Mouse (Mus musculus): Measurements from ENCODE around the gene Gimap9. TPM values are rescaled to one million over a fixed set of nuclear protein-coding genes. Genes with fewer than 3 reads are reported as not detected.

The Gimap9 gene
- polyA plus RNA-seq (2016; fragmentation: Nextera tagmentation; extraction: Ambion mirVana), result 2.0 and 2.6 TPM in 2 replicates

DNA sequence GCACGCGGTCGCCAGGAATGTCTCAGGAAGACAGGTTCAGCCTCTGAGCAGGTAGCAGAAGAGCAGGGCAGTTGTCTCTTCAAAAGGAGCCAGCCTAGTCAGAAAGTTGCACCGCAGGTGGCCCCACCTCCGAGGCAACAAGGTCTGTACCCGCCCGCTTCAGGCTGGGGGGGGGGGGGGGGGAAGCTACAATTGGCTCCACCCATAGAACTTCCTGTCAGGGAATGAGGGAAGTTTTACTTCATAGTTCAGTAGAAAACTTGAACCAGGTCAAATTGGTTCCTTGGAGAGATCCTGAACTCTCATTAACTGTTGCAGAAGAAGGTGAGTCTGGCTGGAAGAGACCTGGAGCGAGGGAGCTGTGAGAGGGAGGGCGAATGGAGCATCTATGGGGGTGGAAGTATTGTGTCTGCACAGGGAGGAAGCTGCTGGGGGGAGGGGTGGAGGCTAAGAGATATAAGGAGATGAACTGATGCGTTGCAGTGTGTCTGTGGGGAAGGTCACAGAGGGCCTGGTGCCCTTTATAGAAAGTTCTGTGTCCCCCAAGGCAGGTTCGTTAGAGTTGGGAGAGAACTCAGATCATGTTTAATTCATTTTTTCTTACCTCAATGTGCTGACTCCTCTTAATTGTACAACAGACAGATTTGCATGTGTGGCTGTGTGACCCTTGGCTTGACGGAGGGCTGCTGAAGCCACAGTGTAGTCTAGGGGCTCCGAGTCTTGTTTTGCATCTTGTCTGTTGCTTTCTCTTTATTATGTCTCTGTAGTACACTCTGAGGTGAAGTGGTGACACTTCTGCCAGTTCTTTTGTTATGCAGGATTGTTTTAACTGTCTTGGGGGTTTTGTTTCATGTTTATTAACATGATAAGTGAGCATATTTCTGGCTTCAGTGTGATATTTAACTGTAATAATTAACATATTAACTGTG, at the start of gene Gimap9:
Gimap9 (plus strand) TSS at position 199 of the 929 bp plus-strand sequence.
- Histone ChIP-seq H3K9me3 (no peaks in the 10 kb centered on the region), H3K36me3 (replicated peaks) (no peaks in the 10 kb centered on the region), H3K4me3 (replicated peaks) (no peak within 1 kb of the TSS), H3K4me2 (peak within 1 kb of the TSS; percentile 25), H3K27ac (no peak within 1 kb of the TSS), H3K27me3 (no peaks in the 10 kb centered on the region), H3K9ac (no peak within 1 kb of the TSS), H3K4me1 (peaks cover 8% of the 10 kb centered on the region)
- 22% methylated on average over 12 of the region's 13 CpGs for WGBS
- ATAC-seq (ENCODE audit: low FRiP score), result no peak

DNA sequence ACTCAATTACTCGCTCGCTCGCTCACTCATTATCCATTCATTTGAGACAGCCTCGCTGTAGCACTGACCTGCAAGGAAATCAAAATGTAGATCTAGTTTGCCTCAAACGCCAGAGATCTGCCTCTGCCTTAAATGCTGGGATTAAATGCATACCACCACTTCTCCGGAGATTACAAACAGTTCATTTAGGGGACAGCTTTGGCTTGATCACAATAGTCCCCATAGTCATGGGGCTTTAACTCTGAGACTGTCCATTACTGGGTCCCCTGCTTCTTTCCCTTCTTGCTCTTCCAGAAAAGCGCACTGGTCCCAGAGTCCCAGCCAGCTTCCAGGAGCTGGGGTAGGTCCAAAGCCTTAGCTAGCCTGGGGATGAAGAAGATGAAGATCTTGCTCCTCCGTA, 49.5 kb upstream of the Gimap9 start, which contains the start of gene AI854703:
AI854703 (plus strand) TSS at position 301 of the 400 bp plus-strand sequence.
- Histone ChIP-seq H3K27ac (no peak within 1 kb of the TSS), H3K4me3 (replicated peaks) (peak within 1 kb of the TSS; percentile 44), H3K27me3 (peaks cover 56% of the 10 kb centered on the region), H3K9me3 (no peaks in the 10 kb centered on the region), H3K9ac (peak within 1 kb of the TSS; percentile 48), H3K36me3 (replicated peaks) (no peaks in the 10 kb centered on the region), H3K4me2 (peak within 1 kb of the TSS; percentile 66), H3K4me1 (peaks cover 23% of the 10 kb centered on the region)
- ATAC-seq (ENCODE audit: low FRiP score), result no peak
- WGBS, result 16% methylated on average over 8 of the region's 8 CpGs

GRCm38 (mm10) chr6:48626984-48627383, 48.9 kb upstream of the Gimap9 start:
- peak overlapping the region; percentile 44 for H3K4me3 ChIP-seq (replicated peaks)
- ATAC-seq (ENCODE audit: low FRiP score), result 0 out of 2 replicates have a peak, but pooled peaks have one; percentile 2
- peak overlapping the region; percentile 48 for H3K9ac ChIP-seq
- no peaks in the 10 kb centered on the region for H3K9me3 ChIP-seq
- peaks cover 23% of the 10 kb centered on the region for H3K4me1 ChIP-seq
- H3K36me3 ChIP-seq (replicated peaks), result no peaks in the 10 kb centered on the region
- H3K27me3 ChIP-seq, result peaks cover 61% of the 10 kb centered on the region
- under 1% methylated on average over 32 of the region's 32 CpGs for WGBS
- H3K27ac ChIP-seq, result no peak overlapping the region
- peak overlapping the region; percentile 66 for H3K4me2 ChIP-seq

DNA sequence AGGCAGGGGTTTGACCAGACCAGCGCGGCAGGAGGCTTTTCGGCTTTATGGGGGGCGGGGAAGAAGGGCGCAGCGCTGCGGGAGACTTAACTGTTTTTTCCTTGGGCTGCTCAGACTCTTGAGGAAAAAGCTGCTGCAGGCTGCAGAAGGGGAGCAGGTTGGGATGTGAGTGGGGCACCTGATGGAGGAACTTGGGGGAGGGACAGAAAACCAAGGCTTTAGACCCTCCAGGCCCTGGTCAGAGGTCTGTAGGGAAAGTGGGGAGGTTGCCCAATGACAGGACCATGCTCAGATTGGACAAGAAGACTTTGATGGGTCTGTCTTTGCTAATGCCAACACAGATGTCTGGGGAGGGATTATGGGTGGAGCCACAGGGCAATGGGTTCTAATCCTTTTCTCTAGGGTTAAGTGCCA, 48.4 kb upstream of the Gimap9 start:
- no peaks in the 10 kb centered on the region for H3K36me3 ChIP-seq (replicated peaks)
- WGBS, result under 1% methylated on average over 7 of the region's 7 CpGs
- peak overlapping the region; percentile 66 for H3K4me2 ChIP-seq
- H3K27me3 ChIP-seq, result peaks cover 62% of the 10 kb centered on the region
- no peak for ATAC-seq (ENCODE audit: low FRiP score)
- H3K27ac ChIP-seq, result no peak overlapping the region
- no peaks in the 10 kb centered on the region for H3K9me3 ChIP-seq
- peaks cover 23% of the 10 kb centered on the region for H3K4me1 ChIP-seq
- H3K4me3 ChIP-seq (replicated peaks), result peak overlapping the region; percentile 44
- peak overlapping the region; percentile 48 for H3K9ac ChIP-seq

GRCm38 (mm10) chr6:48628377-48628776, 47.6 kb upstream of the Gimap9 start:
- WGBS, result 90% methylated on average over 3 of the region's 3 CpGs
- Histone ChIP-seq H3K27ac (no peak overlapping the region), H3K9ac (no peak overlapping the region), H3K4me3 (replicated peaks) (no peak overlapping the region), H3K27me3 (peaks cover 62% of the 10 kb centered on the region), H3K4me2 (no peak overlapping the region), H3K9me3 (no peaks in the 10 kb centered on the region), H3K36me3 (replicated peaks) (no peaks in the 10 kb centered on the region), H3K4me1 (peaks cover 23% of the 10 kb centered on the region)
- no peak for ATAC-seq (ENCODE audit: low FRiP score)

GRCm38 (mm10) chr6:48628808-48629660, 46.9 kb upstream of the Gimap9 start:
- H3K4me3 ChIP-seq (replicated peaks), result peak overlapping the region; percentile 44
- ATAC-seq (ENCODE audit: low FRiP score), result peak; percentile 45
- no peaks in the 10 kb centered on the region for H3K9me3 ChIP-seq
- H3K27me3 ChIP-seq, result peaks cover 62% of the 10 kb centered on the region
- H3K4me1 ChIP-seq, result peaks cover 23% of the 10 kb centered on the region
- no peak overlapping the region for H3K27ac ChIP-seq
- 6% methylated on average over 54 of the region's 54 CpGs for WGBS
- peak overlapping the region; percentile 49 for H3K9ac ChIP-seq
- H3K4me2 ChIP-seq, result peak overlapping the region; percentile 77
- H3K36me3 ChIP-seq (replicated peaks), result no peaks in the 10 kb centered on the region

- H3K36me3 ChIP-seq (replicated peaks), result no peaks in the 10 kb centered on the region
- peaks cover 62% of the 10 kb centered on the region for H3K27me3 ChIP-seq
- peak overlapping the region; percentile 77 for H3K4me2 ChIP-seq
- no peaks in the 10 kb centered on the region for H3K9me3 ChIP-seq
- H3K27ac ChIP-seq, result no peak overlapping the region
- 21% methylated on average over 13 of the region's 13 CpGs for WGBS
- H3K4me3 ChIP-seq (replicated peaks), result peak overlapping the region; percentile 44
- peaks cover 23% of the 10 kb centered on the region for H3K4me1 ChIP-seq
- peak overlapping the region; percentile 49 for H3K9ac ChIP-seq
- peak; percentile 28 for ATAC-seq (ENCODE audit: low FRiP score)
Observed at GRCm38 (mm10) chr6:48629661-48630034, 46.3 kb upstream of the Gimap9 start.

DNA sequence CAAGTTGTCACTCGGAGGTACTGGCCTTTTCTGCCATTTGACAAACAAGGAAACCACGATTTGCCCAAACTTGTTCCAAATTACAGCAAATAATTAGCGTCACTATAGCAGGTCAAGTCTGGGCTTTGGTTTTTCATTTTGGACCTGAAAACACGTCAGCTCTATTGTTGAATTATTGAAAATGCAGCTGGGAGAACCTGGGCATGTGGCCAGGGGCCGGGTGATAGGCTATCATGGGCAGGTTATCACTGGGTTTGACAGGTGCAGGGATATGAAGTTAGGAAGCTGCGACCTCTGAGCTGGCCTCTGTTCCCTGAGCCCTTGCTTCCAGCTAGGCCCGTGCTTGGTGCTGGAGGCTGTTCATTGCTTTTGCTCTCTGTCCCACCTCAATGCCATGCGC, 45.1 kb upstream of the Gimap9 start:
- H3K27ac ChIP-seq, result no peak overlapping the region
- H3K36me3 ChIP-seq (replicated peaks), result no peaks in the 10 kb centered on the region
- H3K27me3 ChIP-seq, result peaks cover 53% of the 10 kb centered on the region
- no peak overlapping the region for H3K4me3 ChIP-seq (replicated peaks)
- no peak overlapping the region for H3K4me2 ChIP-seq
- 89% methylated on average over 8 of the region's 8 CpGs for WGBS
- H3K4me1 ChIP-seq, result peaks cover 23% of the 10 kb centered on the region
- H3K9ac ChIP-seq, result no peak overlapping the region
- no peak for ATAC-seq (ENCODE audit: low FRiP score)
- no peaks in the 10 kb centered on the region for H3K9me3 ChIP-seq

DNA sequence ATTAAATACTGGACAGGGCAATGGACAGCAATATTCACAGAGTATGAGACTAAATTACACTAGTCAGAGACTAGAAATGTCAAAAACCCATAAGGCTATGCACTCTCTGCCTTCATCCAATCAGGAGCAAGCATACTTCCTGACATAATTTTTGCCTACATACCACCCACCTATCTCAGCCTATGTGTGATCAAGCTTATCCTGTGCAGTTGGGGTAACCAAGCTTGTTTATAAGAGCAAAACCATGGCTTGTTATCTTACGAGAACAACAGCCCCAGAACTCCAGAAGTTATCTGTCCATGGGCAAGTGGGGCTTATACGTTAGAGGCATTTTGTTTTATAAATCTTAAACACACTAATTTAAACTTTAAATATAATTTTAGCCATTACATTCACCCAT, 40.8 kb upstream of the Gimap9 start:
- Histone ChIP-seq H3K4me3 (replicated peaks) (no peak overlapping the region), H3K27me3 (peaks cover 12% of the 10 kb centered on the region), H3K36me3 (replicated peaks) (no peaks in the 10 kb centered on the region), H3K4me1 (no peaks in the 10 kb centered on the region), H3K9ac (no peak overlapping the region), H3K9me3 (no peaks in the 10 kb centered on the region), H3K27ac (no peak overlapping the region), H3K4me2 (no peak overlapping the region)
- 86% methylated on average over 2 of the region's 2 CpGs for WGBS
- ATAC-seq (ENCODE audit: low FRiP score), result no peak

GRCm38 (mm10) chr6:48636515-48636914, 39.4 kb upstream of the Gimap9 start:
- Histone ChIP-seq H3K9ac (no peak overlapping the region), H3K9me3 (no peaks in the 10 kb centered on the region), H3K27ac (no peak overlapping the region), H3K4me1 (no peaks in the 10 kb centered on the region), H3K4me3 (replicated peaks) (no peak overlapping the region), H3K4me2 (no peak overlapping the region), H3K27me3 (0 out of 2 replicates have a peak, but pooled peaks cover 5% of the 10 kb centered on the region), H3K36me3 (replicated peaks) (no peaks in the 10 kb centered on the region)
- WGBS, result 52% methylated on average over 6 of the region's 6 CpGs
- ATAC-seq (ENCODE audit: low FRiP score), result no peak

- no peaks in the 10 kb centered on the region for H3K36me3 ChIP-seq (replicated peaks)
- H3K4me1 ChIP-seq, result no peaks in the 10 kb centered on the region
- H3K27me3 ChIP-seq, result no peaks in the 10 kb centered on the region
- H3K27ac ChIP-seq, result no peak overlapping the region
- WGBS, result 83% methylated on average over 6 of the region's 6 CpGs
- H3K4me3 ChIP-seq (replicated peaks), result no peak overlapping the region
- no peak overlapping the region for H3K9ac ChIP-seq
- H3K4me2 ChIP-seq, result no peak overlapping the region
- no peaks in the 10 kb centered on the region for H3K9me3 ChIP-seq
- no peak for ATAC-seq (ENCODE audit: low FRiP score)
Observed at GRCm38 (mm10) chr6:48637811-48638500, 38.0 kb upstream of the Gimap9 start.

GRCm38 (mm10) chr6:48638553-48638952, 37.4 kb upstream of the Gimap9 start:
- H3K36me3 ChIP-seq (replicated peaks), result no peaks in the 10 kb centered on the region
- H3K9ac ChIP-seq, result no peak overlapping the region
- H3K4me3 ChIP-seq (replicated peaks), result no peak overlapping the region
- no peak overlapping the region for H3K4me2 ChIP-seq
- WGBS, result 80% methylated on average over 2 of the region's 2 CpGs
- H3K27ac ChIP-seq, result no peak overlapping the region
- H3K9me3 ChIP-seq, result no peaks in the 10 kb centered on the region
- ATAC-seq (ENCODE audit: low FRiP score), result no peak
- H3K4me1 ChIP-seq, result no peaks in the 10 kb centered on the region
- no peaks in the 10 kb centered on the region for H3K27me3 ChIP-seq

Data from forebrain, embryonic 12.5 days (tissue).